Comparison of ENCODE assay signal across 14 mouse cellular contexts in genomic region chr4:152756535-152756934, GRCm38 (mm10).
DNase-seq lines count a peak whose midpoint lies in the region; ATAC-seq and TF ChIP-seq lines count a peak whose summit lies in the region.
"Had no signal": no experiment of that assay in that cellular context is flagged by ENCODE, and none has a peak within 500 bp of the region (broad histone marks: within the 10 kb centered on the region; RNA-seq: fewer than 3 reads in every experiment).

No protein-coding gene starts in this region.

- H3K4me1 ChIP-seq in hindbrain, postnatal 0 days (ENCODE audit: insufficient read depth, low read length), result peaks cover 5% of the 10 kb centered on the region; the same call in 1 of the 2 replicates
- H3K4me1 ChIP-seq: embryonic facial prominence, embryonic 15.5 days; kidney, embryonic 15.5 days; limb, embryonic 15.5 days; megakaryocyte, embryonic 14.5 days had no signal

- ATAC-seq in hindbrain, postnatal 0 days, result peak; percentile 64

- no peak overlapping the region for H3K9ac ChIP-seq in hindbrain, postnatal 0 days (replicated peaks; ENCODE audit: low read length)
- H3K9ac ChIP-seq: embryonic facial prominence, embryonic 15.5 days; kidney, embryonic 15.5 days; limb, embryonic 15.5 days had no signal

- TF ChIP-seq CTCF in hindbrain, postnatal 0 days (IDR thresholded peaks at IDR 0.05; ENCODE audit: low read depth), result no peak

- no peaks in the 10 kb centered on the region for H3K36me3 ChIP-seq in hindbrain, postnatal 0 days (ENCODE audit: insufficient read depth, low read length)
- H3K36me3 ChIP-seq: embryonic facial prominence, embryonic 15.5 days; kidney, embryonic 15.5 days; limb, embryonic 15.5 days had no signal

- H3K27me3 ChIP-seq in hindbrain, postnatal 0 days (ENCODE audit: insufficient read depth, low read length), result no peaks in the 10 kb centered on the region
- H3K27me3 ChIP-seq: CH12.LX; embryonic facial prominence, embryonic 15.5 days; kidney, embryonic 15.5 days; limb, embryonic 15.5 days; megakaryocyte, embryonic 14.5 days had no signal

- H3K4me2 ChIP-seq in hindbrain, postnatal 0 days (ENCODE audit: low read depth, low read length), result no peak overlapping the region
- H3K4me2 ChIP-seq: embryonic facial prominence, embryonic 15.5 days; kidney, embryonic 15.5 days; limb, embryonic 15.5 days had no signal

- H3K27ac ChIP-seq in hindbrain, postnatal 0 days, result peak overlapping the region; percentile 75
- H3K27ac ChIP-seq: embryonic facial prominence, embryonic 15.5 days; kidney, embryonic 15.5 days; limb, embryonic 15.5 days had no signal

- WGBS in hindbrain, postnatal 0 days, result 27% methylated on average over 10 of the region's 10 CpGs

- H3K4me3 ChIP-seq in hindbrain, postnatal 0 days (ENCODE audit: low read length), result no peak overlapping the region
- H3K4me3 ChIP-seq: embryonic facial prominence, embryonic 15.5 days; kidney, embryonic 15.5 days; limb, embryonic 15.5 days had no signal

- H3K9me3 ChIP-seq in hindbrain, postnatal 0 days (ENCODE audit: low read length), result peaks cover 3% of the 10 kb centered on the region; the same call in 1 of the 2 replicates
- H3K9me3 ChIP-seq: kidney, embryonic 15.5 days; limb, embryonic 15.5 days had no signal

- peak; percentile 18 for DNase-seq in layer of hippocampus, adult 11-12 months (ENCODE audit: low spot score)
- no peak for DNase-seq in layer of hippocampus, adult 9-10 months (ENCODE audit: low spot score)
- DNase-seq in adrenal gland, adult 2 months, result peak; percentile 62
- peak; percentile 71 for DNase-seq in cerebellum, adult 8-10 months
- DNase-seq in hindbrain, postnatal 0 days (ENCODE audit: low spot score), result peak; percentile 87
- no peak for DNase-seq in T-cell, adult 2 months (ENCODE audit: low spot score)
- no peak for DNase-seq in embryo, embryonic 11 days
- no peak for DNase-seq in left cerebral cortex, adult 9 months (ENCODE audit: low spot score in 2 of 2)
- DNase-seq: right cerebral cortex, postnatal 14 days had no signal

Comparison
In these comparisons a context has a peak if more than half of its experiments do, and no peak if none do; other contexts are left out.
1. DNase-seq: peak in layer of hippocampus, adult 11-12 months (single experiment), adrenal gland, adult 2 months (single experiment), cerebellum, adult 8-10 months (single experiment) and hindbrain, postnatal 0 days (single experiment); none in layer of hippocampus, adult 9-10 months (single experiment), T-cell, adult 2 months (single experiment), embryo, embryonic 11 days (single experiment) and left cerebral cortex, adult 9 months (0 of 2).